In the genomic region with DNA sequence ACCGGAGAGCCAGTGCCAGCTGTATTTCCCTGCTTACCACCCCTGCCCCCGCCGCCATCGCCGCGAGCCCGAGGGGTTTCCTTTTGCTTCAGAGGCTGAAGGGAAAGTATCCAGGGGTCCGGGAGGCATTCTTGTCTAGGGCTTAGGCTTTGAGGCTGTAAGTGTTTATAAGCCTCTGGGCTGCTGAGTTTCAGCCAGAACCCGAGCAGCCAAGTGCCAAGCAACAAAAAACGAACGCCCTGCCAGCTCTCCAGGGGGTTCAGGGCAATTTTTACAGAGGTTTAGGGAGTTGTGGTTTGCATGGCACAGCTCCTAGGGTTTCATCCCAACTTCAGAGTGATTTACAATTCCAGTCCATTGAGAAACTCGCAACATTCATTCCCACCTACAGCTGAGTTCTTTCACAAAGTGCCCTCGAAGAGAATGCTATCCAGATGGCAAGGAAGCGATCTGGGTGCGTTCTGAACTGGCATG, we compare ENCODE assay signal across 9 mouse cellular contexts.
A peak's percentile ranks its signal among the peaks of the same experiment; 100 is the strongest.
DNase-seq lines count a peak whose midpoint lies in the region; ATAC-seq and TF ChIP-seq lines count a peak whose summit lies in the region.
"Had no signal": no experiment of that assay in that cellular context is flagged by ENCODE, and none has a peak within 500 bp of the region (broad histone marks: within the 10 kb centered on the region; RNA-seq: fewer than 3 reads in every experiment).

No protein-coding gene starts in this region.

- no peak overlapping the region for H3K4me2 ChIP-seq in intestine, embryonic 14.5 days (ENCODE audit: low read length)
- no peak overlapping the region for H3K4me2 ChIP-seq in intestine, postnatal 0 days (replicated peaks; ENCODE audit: low read depth)
- peak overlapping the region; percentile 33 for H3K4me2 ChIP-seq in forebrain, embryonic 13.5 days
- H3K4me2 ChIP-seq in liver, embryonic 16.5 days (ENCODE audit: low read depth, low read length): no peak overlapping the region

- no peaks in the 10 kb centered on the region for H3K9me3 ChIP-seq in intestine, embryonic 14.5 days (ENCODE audit: control insufficient read depth, low read length)
- H3K9me3 ChIP-seq in intestine, postnatal 0 days (ENCODE audit: control insufficient read depth): no peaks in the 10 kb centered on the region
- no peaks in the 10 kb centered on the region for H3K9me3 ChIP-seq in forebrain, embryonic 13.5 days (replicated peaks)
- H3K9me3 ChIP-seq in liver, embryonic 16.5 days (replicated peaks; ENCODE audit: control insufficient read depth, low read length): no peaks in the 10 kb centered on the region

- DNase-seq in intestine, embryonic 14.5 days (ENCODE audit: low spot score): no peak
- DNase-seq in NIH3T3 (ENCODE audit: low read depth): peak; percentile 76
- no peak for DNase-seq in cerebellum, postnatal 25 days
- no peak for DNase-seq in lung, postnatal 4 days
- DNase-seq in right cerebral cortex, postnatal 25 days: no peak
- DNase-seq: cerebellum, postnatal 14 days had no signal

- H3K4me1 ChIP-seq in intestine, embryonic 14.5 days (replicated peaks; ENCODE audit: control insufficient read depth, insufficient read depth, low read length): peaks cover 33% of the 10 kb centered on the region
- H3K4me1 ChIP-seq in intestine, postnatal 0 days (replicated peaks; ENCODE audit: control insufficient read depth, insufficient read depth, low read length): peaks cover 12% of the 10 kb centered on the region
- peaks cover 54% of the 10 kb centered on the region for H3K4me1 ChIP-seq in forebrain, embryonic 13.5 days
- H3K4me1 ChIP-seq in liver, embryonic 16.5 days (ENCODE audit: control insufficient read depth, low read depth, low read length): peaks cover 17% of the 10 kb centered on the region

- TF ChIP-seq CTCF in intestine, postnatal 0 days (IDR thresholded peaks at IDR 0.05; ENCODE audit: low read depth): no peak

- H3K27ac ChIP-seq in intestine, embryonic 14.5 days (ENCODE audit: low read depth): peak overlapping the region; percentile 52
- no peak overlapping the region; the same call in 1 of the 2 replicates for H3K27ac ChIP-seq in intestine, postnatal 0 days (ENCODE audit: low read depth, low read length)
- H3K27ac ChIP-seq in forebrain, embryonic 13.5 days: peak overlapping the region; percentile 86
- H3K27ac ChIP-seq in liver, embryonic 16.5 days (ENCODE audit: low read length): peak overlapping the region; percentile 30; the same call in 1 of the 2 replicates

- H3K36me3 ChIP-seq in intestine, embryonic 14.5 days (ENCODE audit: control insufficient read depth, insufficient read depth, low read length): no peaks in the 10 kb centered on the region
- H3K36me3 ChIP-seq in intestine, postnatal 0 days (ENCODE audit: control insufficient read depth, insufficient read depth): no peaks in the 10 kb centered on the region
- H3K36me3 ChIP-seq in forebrain, embryonic 13.5 days (ENCODE audit: poor library complexity, severe bottlenecking): no peaks in the 10 kb centered on the region
- no peaks in the 10 kb centered on the region for H3K36me3 ChIP-seq in liver, embryonic 16.5 days (ENCODE audit: control insufficient read depth, insufficient read depth)

- H3K9ac ChIP-seq in intestine, embryonic 14.5 days (ENCODE audit: low read length): no peak overlapping the region
- H3K9ac ChIP-seq in intestine, postnatal 0 days (ENCODE audit: low read depth, low read length): no peak overlapping the region
- peak overlapping the region; percentile 2; the same call in 1 of the 2 replicates for H3K9ac ChIP-seq in forebrain, embryonic 13.5 days
- H3K9ac ChIP-seq in liver, embryonic 16.5 days (ENCODE audit: low read depth, low read length): no peak overlapping the region

- no peaks in the 10 kb centered on the region for H3K27me3 ChIP-seq in intestine, embryonic 14.5 days (replicated peaks; ENCODE audit: control insufficient read depth, insufficient read depth, low read length)
- H3K27me3 ChIP-seq in intestine, postnatal 0 days (replicated peaks; ENCODE audit: control insufficient read depth, insufficient read depth, low read length): no peaks in the 10 kb centered on the region; the same call in 1 of the 2 replicates
- no peaks in the 10 kb centered on the region for H3K27me3 ChIP-seq in forebrain, embryonic 13.5 days
- peaks cover 4% of the 10 kb centered on the region for H3K27me3 ChIP-seq in liver, embryonic 16.5 days (ENCODE audit: control insufficient read depth, insufficient read depth, low read depth, low read length)

- H3K4me3 ChIP-seq in intestine, embryonic 14.5 days (ENCODE audit: low read depth, low read length): no peak overlapping the region
- H3K4me3 ChIP-seq in intestine, postnatal 0 days (ENCODE audit: low read depth, low read length): no peak overlapping the region
- H3K4me3 ChIP-seq in forebrain, embryonic 13.5 days: no peak overlapping the region
- H3K4me3 ChIP-seq in liver, embryonic 16.5 days (ENCODE audit: low read depth, low read length): no peak overlapping the region

- ATAC-seq in intestine, embryonic 14.5 days (replicated peaks; ENCODE audit: low FRiP score, low TSS enrichment, low read depth): no peak
- ATAC-seq in intestine, postnatal 0 days: no peak
- peak; percentile 32; the same call in 1 of the 2 replicates for ATAC-seq in forebrain, embryonic 13.5 days
- ATAC-seq in liver, embryonic 16.5 days (ENCODE audit: low read depth): no peak

- WGBS in intestine, embryonic 14.5 days: 35% methylated on average over 15 of the region's 15 CpGs
- WGBS in intestine, postnatal 0 days: 69% methylated on average over 15 of the region's 15 CpGs
- WGBS in forebrain, embryonic 13.5 days: 6% methylated on average over 15 of the region's 15 CpGs
- 54% methylated on average over 15 of the region's 15 CpGs for WGBS in liver, embryonic 16.5 days (ENCODE audit: insufficient replicate concordance)
